Mouse (Mus musculus): ENCODE measurements around the gene Olfr167.
"Not testable (repeated sequence)": the region's sequence is repeated elsewhere in the genome, so short reads cannot be mapped to it uniquely, and the experiment has no call there.

Olfr167 gene

DNA sequence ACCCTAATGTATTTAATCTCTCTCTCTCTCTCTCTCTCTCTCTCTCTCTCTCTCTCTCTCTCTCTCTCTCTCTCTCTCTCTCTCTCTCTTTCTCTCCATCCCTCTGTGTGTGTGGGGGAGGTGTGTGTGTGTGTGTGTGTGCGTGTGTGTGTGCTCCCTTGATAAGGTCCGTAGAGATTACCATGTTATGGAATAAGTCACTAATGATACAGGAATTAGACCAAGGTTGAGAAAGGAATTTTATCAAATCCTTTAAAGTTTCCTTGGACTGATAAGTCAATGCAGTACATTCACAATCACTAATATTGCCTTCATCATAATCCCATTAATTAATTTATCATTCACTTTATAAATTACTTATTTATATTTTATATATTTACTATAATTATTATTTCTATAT lies at the start of gene Olfr167:
Olfr167 (minus strand) TSS at position 101 of the 400 bp plus-strand sequence.
- DNase-seq (ENCODE audit: low spot score in 2 of 2), result no peak

- not testable (repeated sequence) for DNase-seq (ENCODE audit: low spot score in 2 of 2)
These were observed 49.6 kb upstream of the Olfr167 start, which contains the start of gene Olfr169 for GRCm38 (mm10) chr16:19571709-19572108. Gene Olfr169 (minus strand): TSS chr16:19571809.

DNA sequence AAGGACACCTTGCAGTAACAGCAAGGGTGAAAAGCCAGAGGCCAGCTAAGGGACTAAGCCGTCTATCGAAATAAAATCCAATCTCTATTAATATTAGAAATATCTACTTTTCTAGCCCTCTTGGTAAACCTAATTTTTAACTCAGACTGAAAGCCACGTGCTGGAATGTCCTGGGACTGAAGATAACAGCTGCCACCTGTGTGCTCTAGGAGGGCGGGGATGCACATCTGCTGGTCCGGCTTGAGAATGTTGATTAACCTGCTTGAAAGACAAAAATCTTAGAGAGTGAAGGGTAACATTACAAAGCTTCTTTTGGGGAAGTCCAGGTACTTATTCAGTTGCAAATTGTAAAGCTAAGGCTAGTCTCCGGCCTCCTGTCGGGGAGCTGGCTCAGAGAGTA lies 31.4 kb upstream of the Olfr167 start:
- not testable (repeated sequence) for DNase-seq (ENCODE audit: low spot score in 2 of 2)

DNA sequence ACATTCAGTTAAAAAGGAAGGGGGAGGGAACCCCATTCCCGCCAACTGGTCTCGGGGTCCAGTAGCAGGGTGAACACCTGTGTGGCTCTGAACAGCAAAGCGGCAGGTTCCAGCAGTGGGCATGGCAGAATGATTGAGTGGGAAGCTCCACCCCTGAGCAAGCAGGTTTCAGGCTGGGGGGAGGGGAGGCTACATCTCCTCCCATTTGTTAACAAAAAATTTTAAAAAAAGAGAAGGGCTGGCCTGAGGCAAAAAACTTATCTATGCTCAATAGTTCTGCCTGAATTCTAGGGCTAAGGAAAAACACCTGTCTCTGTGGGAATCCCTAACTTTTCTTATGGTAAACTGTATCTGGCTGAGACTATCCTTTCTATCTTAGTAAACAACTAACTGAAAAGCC lies 30.2 kb upstream of the Olfr167 start:
- DNase-seq (ENCODE audit: low spot score in 2 of 2), result not testable (repeated sequence)

GRCm38 (mm10) chr16:19535455-19535854 lies 13.4 kb upstream of the Olfr167 start, which contains the start of gene Olfr168:
Gene Olfr168 (minus strand): TSS chr16:19535555.
- DNase-seq (ENCODE audit: low spot score in 2 of 2), result no peak

DNA sequence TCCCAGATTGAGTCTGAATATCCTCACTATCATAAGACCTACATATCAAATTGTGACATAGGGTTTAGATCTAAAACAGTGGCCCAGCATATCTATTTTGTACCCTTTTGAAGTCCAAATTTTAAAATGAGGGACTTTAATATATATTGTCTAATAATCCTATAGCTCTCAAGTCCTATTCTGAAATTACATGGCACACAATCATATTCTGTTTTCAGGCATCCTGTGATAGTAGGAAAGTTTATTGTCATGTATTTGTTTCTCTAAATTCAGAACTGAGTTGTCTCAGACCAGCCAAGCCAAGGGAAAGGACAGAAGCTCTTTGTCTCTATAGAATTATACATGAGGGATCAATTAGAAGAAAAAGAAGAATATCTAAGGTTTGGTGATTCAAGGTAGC lies 38.7 kb downstream of the Olfr167 start, which contains the start of gene Olfr166:
Olfr166 (plus strand) TSS at position 301 of the 400 bp plus-strand sequence.
- DNase-seq (ENCODE audit: low spot score in 2 of 2), result no peak

GRCm38 (mm10) chr16:19464365-19464764 lies 57.7 kb downstream of the Olfr167 start:
- DNase-seq (ENCODE audit: low spot score in 2 of 2), result no peak

All from spleen, postnatal 14 days (tissue).